Mouse (Mus musculus): ENCODE results near the gene Trp53i11.

GRCm38 (mm10) chr2:93166734-93167406 lies 20.5 kb upstream of the Trp53i11 start:
- TF ChIP-seq CTCF (IDR thresholded peaks at IDR 0.05; ENCODE audit: borderline replicate concordance, insufficient read depth, low read depth, low read length) (no peak), POLR2A (IDR thresholded peaks at IDR 0.05; ENCODE audit: borderline replicate concordance, insufficient read depth, low read length) (no peak)

Measured in cerebellum, adult 2 months (tissue).